Mouse (Mus musculus) left cerebral cortex, adult 8-10 months (tissue): ENCODE data around the gene Idh1. TPM values are rescaled to one million over a fixed set of nuclear protein-coding genes. Genes with fewer than 3 reads are reported as not detected.

ENCODE experiments used
- DNase-seq, 2 experiments: peaks; one replicate each; pipeline ENCODE4 v3.0.0; 2022; ENCODE audit warnings: low spot score in 2 of 2
- total RNA-seq, 4 experiments: library from RNA; stranded (reverse); gene quantifications; 2 replicates each; pipeline ENCODE4 v1.2.4; 2022

The Idh1 gene
- total RNA-seq, 4 experiments from 2014 or later = 45.9 to 54.9 (median 47.3) TPM

DNA sequence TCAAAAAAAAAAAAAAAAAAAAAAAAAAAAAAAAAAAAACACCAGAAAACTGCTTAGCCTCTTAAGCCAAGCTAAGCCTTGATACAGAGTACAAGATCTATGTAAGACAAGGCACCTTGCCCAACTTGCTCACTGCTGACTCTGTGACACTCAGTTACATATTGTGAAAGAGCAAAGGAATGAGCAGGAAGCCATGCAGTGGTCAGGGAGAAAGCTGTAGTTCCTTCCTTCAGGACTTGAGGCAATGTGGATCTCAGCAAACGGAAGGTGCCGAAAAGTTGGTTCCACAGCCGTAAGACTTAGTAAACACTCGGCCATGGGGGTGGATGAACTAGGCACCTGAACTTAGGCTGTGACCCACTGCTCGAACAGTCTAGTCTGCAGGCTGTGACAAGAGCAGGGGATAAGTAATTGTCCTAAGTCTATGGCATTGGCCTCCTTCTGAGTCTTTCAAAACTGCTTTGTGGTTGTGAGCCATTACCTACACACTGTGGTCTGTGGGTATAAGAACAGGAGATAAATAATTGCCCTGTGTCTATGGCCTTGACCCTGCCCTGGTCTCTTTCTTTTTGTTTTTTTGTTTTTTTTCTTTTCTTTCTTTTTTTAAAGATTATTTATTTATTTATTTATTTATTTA, 72.6 kb downstream of the Idh1 start:
- DNase-seq = no peak

DNA sequence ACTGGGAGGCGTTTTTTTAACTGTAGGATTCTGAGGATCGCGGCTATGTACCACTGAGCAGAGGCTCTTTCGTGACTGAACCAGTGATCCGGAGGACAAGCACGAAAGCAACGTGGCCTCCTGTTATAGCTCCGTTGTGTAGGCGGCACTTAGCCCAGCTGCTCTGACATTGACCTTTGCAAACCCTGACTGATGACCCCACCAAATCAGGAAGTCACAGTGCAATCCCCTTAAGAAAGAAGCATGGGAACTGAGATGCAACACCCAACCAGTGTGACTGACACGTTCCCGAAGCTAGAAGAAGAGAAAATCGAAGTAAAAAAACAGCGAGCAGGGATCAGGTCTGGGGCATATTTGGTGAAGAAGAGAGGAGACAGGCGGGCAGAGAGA, 73.5 kb downstream of the Idh1 start:
- DNase-seq = no peak

DNA sequence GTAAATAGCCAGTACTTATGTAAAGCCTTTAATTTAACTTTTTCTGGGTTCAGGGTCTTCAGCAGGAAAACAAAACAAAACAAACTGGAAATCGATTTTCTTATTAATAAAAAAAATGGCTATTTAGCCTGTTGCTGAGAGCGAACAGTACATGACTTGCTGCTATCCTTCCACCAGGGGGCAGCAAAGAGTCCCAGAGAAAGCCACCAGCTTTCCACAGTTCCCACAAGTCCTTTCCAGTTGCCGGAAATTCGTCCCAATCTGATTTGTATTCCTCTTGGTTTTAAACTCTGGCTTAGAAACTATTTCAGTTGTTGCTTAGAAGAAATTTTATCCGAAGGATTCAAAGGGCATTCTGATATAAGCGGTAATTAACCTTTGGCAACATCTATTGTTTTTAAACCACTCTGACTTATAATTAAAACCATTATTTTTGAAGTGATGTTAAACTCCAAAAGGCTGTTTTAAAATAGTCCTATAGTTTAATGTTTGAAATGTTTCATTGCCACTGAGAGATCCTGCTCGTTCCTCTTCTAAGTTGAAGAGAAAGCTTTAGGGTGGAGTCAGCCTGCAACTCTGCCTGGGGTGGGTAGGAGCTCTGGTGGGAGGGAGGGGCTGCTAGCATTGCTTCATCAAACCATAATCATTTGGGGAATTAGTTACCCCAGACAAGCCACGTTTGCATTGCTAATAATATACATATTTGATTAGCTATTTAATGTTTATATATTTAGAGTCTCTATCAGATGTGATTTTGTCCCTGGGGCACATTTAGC, 74.1 kb downstream of the Idh1 start:
- DNase-seq = peak in 1 of 2 experiments; percentile 28

DNA sequence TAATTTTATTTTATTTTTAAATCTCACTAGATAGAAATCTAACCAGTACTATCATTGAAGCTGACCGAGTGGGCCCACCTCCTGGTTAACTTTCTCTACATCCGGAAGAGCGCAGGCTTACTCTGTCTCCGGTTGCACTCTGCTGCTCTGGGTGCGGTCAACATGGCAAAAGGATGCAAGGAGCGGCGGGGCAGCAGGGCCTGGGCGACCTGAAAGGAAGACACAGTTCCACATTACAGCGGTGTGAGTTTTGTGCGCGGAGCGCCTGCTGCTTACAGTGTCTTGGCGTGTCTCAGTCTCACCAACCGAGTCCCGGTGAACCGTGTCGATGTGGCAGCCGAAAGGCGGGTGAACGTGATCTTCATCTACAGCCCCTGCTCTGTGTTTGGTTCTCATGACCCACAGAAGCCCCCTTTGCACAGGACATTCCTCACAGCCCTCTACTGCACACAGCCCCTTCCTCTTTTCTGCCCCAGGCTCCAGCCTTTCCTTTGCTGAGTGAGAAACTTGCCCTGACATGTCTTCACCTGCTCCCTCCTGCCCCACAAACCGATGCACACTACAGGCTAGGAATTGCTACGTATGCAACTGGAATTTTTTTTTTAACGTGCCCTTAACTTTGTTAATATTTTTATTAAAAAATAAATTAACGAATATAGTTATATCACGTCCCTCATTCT, 76.4 kb downstream of the Idh1 start:
- DNase-seq = no peak

DNA sequence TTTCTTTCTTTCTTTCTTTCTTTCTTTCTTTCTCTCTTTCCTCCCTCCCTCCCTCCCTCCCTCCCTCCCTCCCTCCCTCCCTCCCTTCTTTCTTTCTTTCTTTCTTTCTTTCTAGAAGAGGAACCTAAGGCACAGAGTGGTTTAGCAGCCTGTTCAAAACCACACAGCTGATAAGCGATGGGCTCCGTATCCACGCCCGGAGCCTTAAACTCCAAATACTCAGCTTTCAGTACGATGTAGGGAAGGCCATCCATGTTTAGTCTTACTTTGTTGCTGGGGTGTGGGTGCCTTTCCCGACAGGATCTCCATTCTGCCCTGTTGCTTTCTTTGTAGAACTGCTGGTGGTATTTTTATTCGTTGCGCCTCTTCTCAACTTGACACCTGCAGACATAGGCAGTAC, 77.1 kb downstream of the Idh1 start:
- DNase-seq = no peak

Other genes with a start within 250 kb of the Idh1 start
- gene Plekhm3, start 229.7 kb downstream of the Idh1 start, total RNA-seq = 10 to 100 TPM; 39.0 to 47.4 (median 43.7) TPM
- gene Akr1cl, start 153.7 kb downstream of the Idh1 start, total RNA-seq = under 1 TPM in 2 of 4 experiments, not detected in 2; 0.39 to 0.44 TPM
- not detected for gene Cryge, start 135.4 kb downstream of the Idh1 start, total RNA-seq
- not detected for gene Crygd, start 123.0 kb downstream of the Idh1 start, total RNA-seq
- gene Crygc, start 112.8 kb downstream of the Idh1 start, total RNA-seq = not detected
- not detected for gene Crygb, start 104.2 kb downstream of the Idh1 start, total RNA-seq
- gene Cryga, start 83.1 kb downstream of the Idh1 start, total RNA-seq = 1 to 10 TPM in 1 of 4 experiments, not detected in 3; 1.6 TPM
- gene Gm28845, start 66.9 kb downstream of the Idh1 start, total RNA-seq = 1 to 10 TPM in 3 of 4 experiments, not detected in 1; 1.2 to 1.6 (median 1.6) TPM
- gene D630023F18Rik, start 63.3 kb downstream of the Idh1 start, total RNA-seq = 1 to 10 TPM; 5.6 to 7.6 (median 6.1) TPM
- 10 to 100 TPM; 46.0 to 56.0 (median 49.4) TPM for gene Pikfyve, start 183 bp upstream of the Idh1 start, total RNA-seq
- gene Pth2r, start 95.6 kb upstream of the Idh1 start, total RNA-seq = 1 to 10 TPM; 1.3 to 1.8 (median 1.3) TPM